Mouse (Mus musculus) hindbrain, postnatal 0 days (tissue): ENCODE measurements at regions not wholly inside any gene's neighbourhood (a gene's known extent, or its start where the extent isn't known, plus 50 kb on each side); places are given as distances from the start of the nearest gene placed in this dataset.

Experiments used
- ATAC-seq: fragments of 200-750 bp; cut with Nextera tagmentation; 2 replicates; pipeline ENCODE4 v1.8.0; 2017; ENCODE audit warnings: mild to moderate bottlenecking, moderate TSS enrichment, moderate library complexity
- DNase-seq: peaks from one replicate; pipeline ENCODE4 v3.0.0-alpha.2; 2015; ENCODE audit warnings: low spot score
- H3K27ac ChIP-seq: fragments of 300-500 bp; sonication (generic); 2 replicates; pipeline ENCODE4 v1.5.1; 2014; ENCODE audit warnings: mild to moderate bottlenecking
- H3K27me3 ChIP-seq: fragments of 300-500 bp; sonication (generic); 2 replicates; pipeline ENCODE4 v1.6.1; 2014; ENCODE audit warnings: low read length, mixed read lengths; ENCODE audit not compliant: insufficient read depth
- H3K36me3 ChIP-seq: fragments of 300-500 bp; sonication (generic); 2 replicates; pipeline ENCODE4 v1.6.1; 2014; ENCODE audit warnings: low read length, mixed read lengths; ENCODE audit not compliant: insufficient read depth
- H3K4me1 ChIP-seq: fragments of 300-500 bp; sonication (generic); 2 replicates; pipeline ENCODE4 v1.6.1; 2014; ENCODE audit warnings: antibody characterized with exemption, low read length, mixed read lengths; ENCODE audit not compliant: insufficient read depth
- H3K4me2 ChIP-seq: fragments of 300-500 bp; sonication (generic); 2 replicates; pipeline ENCODE4 v1.6.1; 2014; ENCODE audit warnings: low read depth, mild to moderate bottlenecking, low read length, moderate library complexity, mixed read lengths
- H3K4me3 ChIP-seq: fragments of 300-500 bp; sonication (generic); 2 replicates; pipeline ENCODE4 v1.5.1; 2014; ENCODE audit warnings: low read length
- H3K9ac ChIP-seq: fragments of 300-500 bp; sonication (generic); replicated peaks from 2 replicates; pipeline ENCODE4 v1.6.1; 2014; ENCODE audit warnings: mild to moderate bottlenecking, low read length, moderate library complexity, mixed read lengths
- H3K9me3 ChIP-seq: fragments of 300-500 bp; sonication (generic); 2 replicates; pipeline ENCODE4 v1.6.1; 2016; ENCODE audit warnings: low read length, mixed read lengths
- CTCF ChIP-seq: IDR thresholded peaks from 2 replicates; pipeline ENCODE4 v1.5.1; 2016; ENCODE audit warnings: antibody characterized with exemption, control low read depth, low read depth
- WGBS: fragments of 180-500 bp; shearing (Covaris S2); extraction: QIAGEN DNeasy Blood & Tissue Kit; methylation state at CpG from one replicate; pipeline ENCODE4 v1.1.7; 2014; 5-methylcytosine and 5-hydroxymethylcytosine counted together

- ATAC-seq (no peak), DNase-seq (no peak)
- no peak overlapping the region for H3K27ac ChIP-seq
- WGBS = 83% methylated on average over 4 of the region's 4 CpGs
- H3K36me3 ChIP-seq = no peaks in the 10 kb centered on the region
- no peak for TF ChIP-seq CTCF
- no peaks in the 10 kb centered on the region for H3K4me1 ChIP-seq
- H3K9me3 ChIP-seq = no peaks in the 10 kb centered on the region
- no peak overlapping the region for H3K9ac ChIP-seq
- no peak overlapping the region for H3K4me2 ChIP-seq
- H3K4me3 ChIP-seq = no peak overlapping the region
- no peaks in the 10 kb centered on the region for H3K27me3 ChIP-seq
These were observed 749.8 kb downstream of the Inhba start for GRCm38 (mm10) chr13:16761415-16761814.

GRCm38 (mm10) chr13:16762326-16762725, 750.7 kb downstream of the Inhba start:
- Histone ChIP-seq H3K4me1 (no peaks in the 10 kb centered on the region), H3K36me3 (no peaks in the 10 kb centered on the region), H3K4me2 (no peak overlapping the region), H3K27ac (no peak overlapping the region), H3K27me3 (no peaks in the 10 kb centered on the region), H3K4me3 (no peak overlapping the region), H3K9ac (no peak overlapping the region), H3K9me3 (no peaks in the 10 kb centered on the region)
- ATAC-seq (peak; percentile 63; the same call in 1 of the 2 replicates), DNase-seq (peak; percentile 4)
- 46% methylated on average over 8 of the region's 8 CpGs for WGBS
- no peak for TF ChIP-seq CTCF

DNA sequence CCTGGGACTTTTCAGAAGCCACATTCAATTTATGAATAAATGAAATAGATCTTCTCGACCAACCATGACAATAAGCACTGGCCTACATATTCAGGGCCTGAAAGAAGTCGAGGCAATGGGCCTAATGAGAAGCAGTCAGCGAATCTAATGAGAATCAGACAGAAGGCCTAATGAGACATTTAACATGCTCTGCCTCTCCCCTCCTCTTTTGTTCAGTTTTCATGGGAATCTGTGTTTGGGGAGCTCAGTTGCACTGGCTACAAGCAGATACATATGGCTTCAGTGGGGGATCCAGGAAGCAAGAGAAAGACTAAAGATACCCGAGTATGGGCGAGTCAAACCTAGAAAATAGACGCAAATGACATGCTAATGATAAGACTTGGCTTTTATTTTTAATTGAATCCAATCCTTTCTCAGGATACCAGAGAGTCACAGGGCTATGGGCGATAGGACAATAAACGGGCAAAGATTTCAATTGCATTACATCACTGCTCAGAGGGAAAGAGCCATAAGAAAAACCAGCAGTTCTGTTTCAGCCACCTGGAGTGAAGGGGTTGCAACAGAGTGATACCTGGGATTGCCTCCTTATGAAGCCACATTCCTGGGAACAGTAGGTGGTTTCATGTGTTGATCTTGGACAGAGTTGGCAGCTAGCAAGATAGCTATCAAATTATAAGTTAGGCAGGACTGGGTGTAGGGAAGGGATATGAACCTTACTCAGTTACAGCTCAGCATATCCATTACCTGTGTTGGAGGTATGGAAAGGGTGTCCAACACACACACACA, 751.3 kb downstream of the Inhba start:
- H3K9me3 ChIP-seq = no peaks in the 10 kb centered on the region
- no peaks in the 10 kb centered on the region for H3K4me1 ChIP-seq
- 42% methylated on average over 8 of the region's 8 CpGs for WGBS
- no peak overlapping the region for H3K4me3 ChIP-seq
- H3K36me3 ChIP-seq = no peaks in the 10 kb centered on the region
- no peak overlapping the region for H3K27ac ChIP-seq
- H3K4me2 ChIP-seq = no peak overlapping the region
- no peak overlapping the region for H3K9ac ChIP-seq
- peak; percentile 28 for DNase-seq
- no peaks in the 10 kb centered on the region for H3K27me3 ChIP-seq
- peak; percentile 61; the same call in 1 of the 2 replicates for ATAC-seq
- TF ChIP-seq CTCF = no peak

DNA sequence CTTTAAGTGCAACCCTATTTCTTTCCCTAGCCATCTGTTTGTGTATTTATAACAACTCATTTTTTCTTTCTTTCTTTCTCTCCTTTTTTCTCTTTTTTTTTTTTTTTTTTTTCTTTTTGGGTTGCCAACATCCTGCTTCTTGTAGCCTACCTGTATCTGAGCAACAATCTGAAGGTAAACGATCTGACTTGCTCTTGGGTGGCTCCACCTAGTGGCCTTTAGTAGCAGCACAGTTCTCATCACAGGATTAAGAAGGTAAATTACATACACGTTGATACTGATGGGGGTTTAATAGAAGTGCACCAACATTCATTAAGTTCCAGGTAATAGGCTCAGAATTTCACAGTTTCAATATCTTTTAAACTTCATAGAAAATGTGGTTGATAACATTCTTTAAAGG, 752.1 kb downstream of the Inhba start:
- no peaks in the 10 kb centered on the region for H3K36me3 ChIP-seq
- no peak overlapping the region for H3K27ac ChIP-seq
- H3K9me3 ChIP-seq = no peaks in the 10 kb centered on the region
- peak; percentile 85 for TF ChIP-seq CTCF
- ATAC-seq (peak; percentile 77), DNase-seq (peak; percentile 81)
- 8% methylated on average over 2 of the region's 2 CpGs for WGBS
- no peak overlapping the region for H3K4me3 ChIP-seq
- no peak overlapping the region for H3K4me2 ChIP-seq
- H3K9ac ChIP-seq = no peak overlapping the region
- H3K27me3 ChIP-seq = no peaks in the 10 kb centered on the region
- no peaks in the 10 kb centered on the region for H3K4me1 ChIP-seq

DNA sequence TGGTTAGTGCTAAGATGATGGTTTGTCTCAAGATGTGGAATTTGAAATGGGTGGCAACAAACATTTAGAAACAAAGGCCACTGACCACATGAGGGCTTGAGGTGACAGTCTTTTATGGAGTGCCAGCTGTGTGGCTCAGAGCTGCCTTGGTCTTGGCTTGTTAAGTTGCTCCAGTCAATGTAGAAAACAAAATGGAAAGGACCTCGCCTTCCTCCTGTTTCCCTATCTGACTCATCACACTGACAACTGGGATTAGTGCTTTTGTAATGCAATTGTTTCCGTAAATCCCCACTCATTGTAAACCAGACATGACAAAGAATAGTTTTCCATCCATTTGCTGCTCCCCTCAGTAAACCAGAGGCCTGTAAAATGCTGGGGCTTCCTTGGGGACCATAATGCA, 757.8 kb downstream of the Inhba start:
- DNase-seq (no peak), ATAC-seq (no peak)
- WGBS = 26% methylated on average over 2 of the region's 2 CpGs
- no peak overlapping the region for H3K4me3 ChIP-seq
- H3K9me3 ChIP-seq = no peaks in the 10 kb centered on the region
- no peaks in the 10 kb centered on the region for H3K4me1 ChIP-seq
- no peak for TF ChIP-seq CTCF
- no peak overlapping the region for H3K27ac ChIP-seq
- no peak overlapping the region for H3K9ac ChIP-seq
- no peaks in the 10 kb centered on the region for H3K36me3 ChIP-seq
- H3K27me3 ChIP-seq = no peaks in the 10 kb centered on the region
- no peak overlapping the region for H3K4me2 ChIP-seq

DNA sequence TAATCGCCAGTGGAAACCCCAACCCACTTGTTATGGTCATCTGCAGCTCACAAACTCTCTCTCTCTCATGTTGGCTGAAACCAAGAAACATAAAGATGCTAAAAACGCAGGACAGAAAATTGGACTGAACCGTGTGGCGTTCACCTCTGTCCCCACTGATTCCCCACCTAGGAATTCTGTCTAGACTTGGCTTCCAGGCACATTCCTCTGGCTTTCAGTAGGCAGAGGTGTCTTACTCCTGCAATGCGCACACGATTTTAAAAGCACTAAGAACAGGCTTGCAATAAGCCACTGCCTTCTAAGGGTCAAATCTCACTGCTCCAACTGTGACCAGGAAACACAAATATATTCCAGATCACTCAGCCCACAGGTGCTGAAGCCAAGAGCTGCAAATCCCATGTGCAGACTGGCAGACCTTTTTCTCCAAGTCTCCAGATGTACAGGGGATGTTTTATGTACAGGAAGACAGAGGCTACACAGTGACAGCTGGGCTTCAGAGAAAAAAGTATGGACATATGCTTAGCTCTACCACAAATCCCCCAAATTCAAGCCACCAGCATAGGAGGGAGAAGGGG, 758.3 kb downstream of the Inhba start:
- WGBS = 61% methylated on average over 6 of the region's 6 CpGs
- Histone ChIP-seq H3K27ac (no peak overlapping the region), H3K36me3 (no peaks in the 10 kb centered on the region), H3K9ac (no peak overlapping the region), H3K9me3 (no peaks in the 10 kb centered on the region), H3K27me3 (no peaks in the 10 kb centered on the region), H3K4me2 (no peak overlapping the region), H3K4me3 (no peak overlapping the region), H3K4me1 (no peaks in the 10 kb centered on the region)
- no peak for ATAC-seq
- DNase-seq = no peak
- TF ChIP-seq CTCF = no peak

- no peak for ATAC-seq
- no peak overlapping the region for H3K9ac ChIP-seq
- no peaks in the 10 kb centered on the region for H3K4me1 ChIP-seq
- no peak for TF ChIP-seq CTCF
- H3K27me3 ChIP-seq = no peaks in the 10 kb centered on the region
- H3K9me3 ChIP-seq = no peaks in the 10 kb centered on the region
- no peak overlapping the region for H3K4me3 ChIP-seq
- WGBS = 90% methylated on average over 4 of the region's 4 CpGs
- no peak overlapping the region for H3K4me2 ChIP-seq
- H3K36me3 ChIP-seq = no peaks in the 10 kb centered on the region
- no peak overlapping the region for H3K27ac ChIP-seq
- no peak for DNase-seq
These were observed 760.2 kb downstream of the Inhba start for GRCm38 (mm10) chr13:16771845-16772244.
